Mouse (Mus musculus): ENCODE data around the gene Ip6k2.

- TF ChIP-seq POLR2A (IDR thresholded peaks at IDR 0.05; ENCODE audit: extremely low read depth, insufficient read depth, low read length) = no peak
- no peak for TF ChIP-seq CTCF (IDR thresholded peaks at IDR 0.05; ENCODE audit: extremely low read depth, insufficient read depth, low read length)
Measured at GRCm38 (mm10) chr9:108855335-108855734, 71.7 kb downstream of the Ip6k2 start.

All from cortical plate, adult 2 months (tissue).